Mouse (Mus musculus): Measurements from ENCODE around the gene 2310009B15Rik.

2310009B15Rik gene

GRCm38 (mm10) chr1:138842756-138843155 lies 13.9 kb downstream of the 2310009B15Rik start:
- in situ Hi-C loops (cut with MboI, MseI) = loop anchor here (5.0 kb wide), 1 partner anchor 335 kb away; no protein-coding TSS in a partner anchor

- in situ Hi-C loops (cut with MboI, MseI) = loop anchor here (5.0 kb wide), 1 partner anchor 335 kb away; no protein-coding TSS in a partner anchor
These were observed 14.3 kb downstream of the 2310009B15Rik start for GRCm38 (mm10) chr1:138842315-138842714.

DNA sequence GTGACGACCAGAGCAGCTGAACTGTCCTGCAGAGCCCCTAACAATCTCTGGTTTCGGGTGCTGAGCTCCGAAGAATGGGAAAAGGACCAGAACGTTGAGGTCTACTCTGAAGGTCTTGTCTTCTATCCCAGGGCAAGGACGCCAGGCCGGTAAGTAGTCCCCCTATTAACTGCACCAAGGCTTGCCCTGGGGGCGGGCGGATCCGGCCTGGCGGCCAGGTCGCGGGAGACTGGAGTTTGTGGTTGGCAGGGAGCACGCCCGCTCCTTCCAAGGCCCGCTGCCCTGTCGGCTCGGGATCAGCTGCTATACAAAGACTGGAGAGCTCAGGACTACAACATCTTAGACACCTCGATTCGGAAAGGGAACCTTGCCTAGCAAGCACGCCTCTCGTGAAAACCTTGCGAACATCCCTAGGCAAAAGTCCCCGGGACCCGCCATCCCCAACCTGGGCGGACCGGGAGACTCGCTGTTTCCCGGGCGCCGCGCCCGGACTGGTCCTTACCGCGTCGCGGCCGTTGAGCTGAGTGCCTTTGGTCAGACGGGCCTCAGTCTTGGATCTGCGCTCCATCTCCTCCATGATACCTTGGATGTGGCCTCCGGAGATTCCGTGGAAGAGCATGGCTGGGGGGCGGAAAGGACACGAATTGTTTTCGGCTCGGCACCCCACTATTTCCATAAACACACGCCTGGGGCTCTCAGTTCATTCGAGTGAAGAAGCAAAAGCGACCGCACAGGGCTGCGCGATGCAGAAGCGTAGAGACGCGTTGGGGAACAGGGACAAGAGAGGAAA lies 15.2 kb downstream of the 2310009B15Rik start:
- in situ Hi-C loops (cut with MboI, MseI) = loop anchor here (5.0 kb wide), 1 partner anchor 336 kb away; no protein-coding TSS in a partner anchor

- in situ Hi-C loops (cut with MboI, MseI) = loop anchor here (5.0 kb wide), 1 partner anchor 337 kb away; no protein-coding TSS in a partner anchor
These were observed 16.0 kb downstream of the 2310009B15Rik start for GRCm38 (mm10) chr1:138840440-138841305.

DNA sequence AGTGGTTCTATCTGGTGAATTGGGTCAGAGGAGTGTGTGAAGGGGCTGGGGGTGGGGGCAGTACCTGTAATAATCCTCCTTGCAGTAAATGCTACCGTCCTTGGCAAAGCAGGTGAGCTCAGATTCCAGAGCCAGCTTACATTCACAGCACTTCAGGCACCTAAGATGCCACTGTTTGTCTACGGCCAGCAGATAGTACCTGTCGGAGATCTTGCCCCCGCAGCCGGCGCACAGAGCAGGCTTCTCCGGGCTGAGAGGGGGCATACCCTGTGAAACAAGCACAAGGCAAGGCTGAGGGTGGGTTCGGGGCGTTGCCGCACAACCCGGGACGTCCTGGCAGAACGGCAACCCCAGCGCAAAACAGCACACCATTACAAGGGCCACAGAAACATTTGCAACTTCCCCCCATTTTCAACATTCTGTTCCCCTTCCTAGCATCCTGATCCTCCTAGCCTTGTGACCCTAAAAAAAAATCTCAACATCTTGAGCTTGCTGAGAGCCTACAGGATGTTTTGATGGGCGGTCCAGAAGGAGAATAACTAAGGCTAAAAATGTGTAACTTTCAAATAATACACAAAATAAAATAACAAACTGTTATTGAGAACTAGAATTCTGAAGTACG lies 16.7 kb downstream of the 2310009B15Rik start:
- in situ Hi-C loops (cut with MboI, MseI) = loop anchor here (5.0 kb wide), 1 partner anchor 337 kb away; no protein-coding TSS in a partner anchor

DNA sequence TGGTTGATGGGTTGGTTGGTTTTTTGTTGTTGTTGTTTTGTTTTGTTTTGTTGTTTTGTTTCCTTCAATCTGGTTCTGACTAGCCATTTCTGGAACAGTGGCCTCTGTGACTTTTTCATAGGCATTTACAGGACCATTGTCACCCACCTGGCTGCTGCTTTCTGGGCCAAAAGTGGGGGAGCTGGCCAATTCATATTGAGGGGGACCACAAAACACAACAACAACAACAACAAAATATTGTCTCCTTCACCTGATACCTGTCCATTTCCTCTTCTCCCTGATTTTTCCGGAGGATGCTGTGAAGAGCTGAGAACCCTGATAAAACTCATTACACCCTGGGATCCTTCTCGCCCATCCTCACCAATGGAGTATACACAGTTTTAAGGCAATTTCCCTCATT lies 17.4 kb downstream of the 2310009B15Rik start:
- in situ Hi-C loops (cut with MboI, MseI) = no loop called here

- in situ Hi-C loops (cut with MboI, MseI) = no loop called here
These were observed 18.6 kb downstream of the 2310009B15Rik start for GRCm38 (mm10) chr1:138837786-138838743.

DNA sequence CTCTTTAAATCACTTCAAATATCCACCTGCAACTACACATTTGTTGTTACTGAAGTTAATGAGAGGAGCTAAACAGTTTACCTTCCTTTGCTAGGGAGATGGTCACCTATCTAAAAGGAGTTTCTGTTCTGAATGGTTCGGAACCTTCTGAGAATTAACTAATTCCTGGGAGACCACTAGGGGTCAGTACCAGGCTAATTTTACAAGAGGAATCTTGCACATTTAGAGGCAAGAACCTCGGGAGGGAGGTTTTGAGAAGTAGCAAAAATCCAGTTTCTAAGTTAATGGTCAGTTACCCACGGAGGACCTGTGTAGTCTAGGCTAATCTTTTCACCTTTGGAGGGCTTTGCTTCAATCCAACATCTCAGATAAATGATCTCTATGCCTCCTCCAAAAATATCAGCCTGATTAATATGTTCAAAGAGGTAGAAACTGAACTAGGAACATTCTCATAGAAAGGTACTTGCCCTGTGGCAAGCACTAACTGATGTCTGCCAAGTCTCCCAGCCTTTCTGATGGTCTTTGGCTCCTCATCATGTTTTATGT lies 21.2 kb downstream of the 2310009B15Rik start:
- in situ Hi-C loops (cut with MboI, MseI) = no loop called here

- in situ Hi-C loops (cut with MboI, MseI) = no loop called here
These were observed 25.3 kb downstream of the 2310009B15Rik start for GRCm38 (mm10) chr1:138831309-138831708.

GRCm38 (mm10) chr1:138826841-138827240 lies 29.8 kb downstream of the 2310009B15Rik start:
- in situ Hi-C loops (cut with MboI, MseI) = no loop called here

DNA sequence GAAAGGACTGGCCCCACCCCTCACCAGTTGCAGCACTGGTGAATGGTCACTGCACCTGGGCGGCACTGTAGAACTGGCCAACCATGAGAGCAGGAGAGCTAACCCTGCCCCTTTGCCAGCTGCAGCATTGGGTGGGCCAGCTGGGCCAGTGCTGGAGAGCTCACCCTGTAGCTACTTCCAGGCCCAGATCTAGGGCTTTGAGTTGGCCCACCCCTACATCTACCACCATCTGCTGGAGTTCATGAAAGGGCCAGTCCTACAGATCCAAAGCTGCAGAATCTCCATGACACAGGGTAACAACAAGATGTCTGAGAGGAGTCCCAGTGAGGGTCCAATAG lies 33.7 kb downstream of the 2310009B15Rik start:
- in situ Hi-C loops (cut with MboI, MseI) = loop anchor here (5.0 kb wide), 1 partner anchor 481 kb away; no protein-coding TSS in a partner anchor

DNA sequence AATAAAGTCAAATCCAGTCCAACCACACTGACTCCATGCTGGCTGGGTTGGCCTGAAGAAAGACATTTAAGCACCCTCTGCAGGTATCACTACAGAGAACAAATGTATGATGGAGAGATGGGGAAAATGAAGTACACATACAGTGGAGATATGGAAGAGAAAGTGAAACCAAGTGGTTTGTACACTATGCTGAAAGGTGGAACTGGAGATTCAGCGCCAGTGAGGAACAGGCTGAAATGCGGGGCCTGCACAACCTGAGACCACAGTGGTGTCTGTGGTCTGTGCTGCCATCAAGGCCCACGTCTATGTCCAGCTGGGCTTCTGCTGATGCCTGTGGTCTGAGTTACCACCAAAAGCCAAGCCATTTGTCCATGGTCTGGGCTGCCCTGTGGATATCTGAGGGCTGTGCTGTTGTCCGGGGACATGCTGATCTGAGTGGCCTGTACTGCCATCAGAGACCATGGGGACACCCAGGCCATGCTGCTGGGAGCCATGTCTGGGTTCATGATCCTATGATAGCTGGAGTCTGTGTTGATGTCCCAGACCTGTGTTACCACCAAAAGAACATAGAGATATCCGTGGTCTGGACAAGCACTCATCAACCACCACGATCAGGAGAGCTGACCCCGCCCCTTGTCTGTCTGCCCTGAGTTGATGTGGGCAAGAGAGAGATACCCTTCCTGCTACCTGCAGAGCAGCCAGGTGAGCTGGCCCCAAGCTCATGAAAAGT lies 34.2 kb downstream of the 2310009B15Rik start:
- in situ Hi-C loops (cut with MboI, MseI) = loop anchor here (5.0 kb wide), 1 partner anchor 480 kb away; no protein-coding TSS in a partner anchor
